Mouse (Mus musculus): Measurements from ENCODE around the gene Acin1.

Acin1 gene

GRCm38 (mm10) chr14:54699586-54699985, 12.9 kb upstream of the Acin1 start:
- no peak for DNase-seq (ENCODE audit: extremely low read depth, low read depth, low spot score)

GRCm38 (mm10) chr14:54698733-54699132, 12.0 kb upstream of the Acin1 start, which contains the start of gene Gm29776:
Gm29776 (minus strand) TSS chr14:54698833.
- no peak for DNase-seq (ENCODE audit: extremely low read depth, low read depth, low spot score)

- no peak for DNase-seq (ENCODE audit: extremely low read depth, low read depth, low spot score)
Measured at GRCm38 (mm10) chr14:54696752-54697151, 10.0 kb upstream of the Acin1 start.

GRCm38 (mm10) chr14:54695042-54695441, 8.3 kb upstream of the Acin1 start:
- no peak for DNase-seq (ENCODE audit: extremely low read depth, low read depth, low spot score)

- DNase-seq (ENCODE audit: extremely low read depth, low read depth, low spot score), result no peak
Measured at GRCm38 (mm10) chr14:54687251-54687650, 520 bp upstream of the Acin1 start.

GRCm38 (mm10) chr14:54686063-54686521, 639 bp downstream of the Acin1 start, which contains the start of gene 1700123O20Rik:
1700123O20Rik (plus strand) TSS chr14:54686216.
- DNase-seq (ENCODE audit: extremely low read depth, low read depth, low spot score), result no peak

GRCm38 (mm10) chr14:54685471-54685870, 1.3 kb downstream of the Acin1 start:
- DNase-seq (ENCODE audit: extremely low read depth, low read depth, low spot score), result no peak

GRCm38 (mm10) chr14:54682396-54682795, 4.3 kb downstream of the Acin1 start:
- DNase-seq (ENCODE audit: extremely low read depth, low read depth, low spot score), result no peak

GRCm38 (mm10) chr14:54678657-54679304, 8.0 kb downstream of the Acin1 start:
- DNase-seq (ENCODE audit: extremely low read depth, low read depth, low spot score), result no peak

- no peak for DNase-seq (ENCODE audit: extremely low read depth, low read depth, low spot score)
Measured at GRCm38 (mm10) chr14:54676290-54676689, 10.4 kb downstream of the Acin1 start.

GRCm38 (mm10) chr14:54674317-54674716, 12.4 kb downstream of the Acin1 start:
- DNase-seq (ENCODE audit: extremely low read depth, low read depth, low spot score), result no peak

GRCm38 (mm10) chr14:54669381-54669780, 17.4 kb downstream of the Acin1 start:
- no peak for DNase-seq (ENCODE audit: extremely low read depth, low read depth, low spot score)

- DNase-seq (ENCODE audit: extremely low read depth, low read depth, low spot score), result no peak
Measured at GRCm38 (mm10) chr14:54664477-54665222, 22.1 kb downstream of the Acin1 start.

GRCm38 (mm10) chr14:54660009-54660408, 26.7 kb downstream of the Acin1 start:
- DNase-seq (ENCODE audit: extremely low read depth, low read depth, low spot score), result no peak

- DNase-seq (ENCODE audit: extremely low read depth, low read depth, low spot score), result no peak
Measured at GRCm38 (mm10) chr14:54653496-54653895, 33.2 kb downstream of the Acin1 start.

- no peak for DNase-seq (ENCODE audit: extremely low read depth, low read depth, low spot score)
Measured at GRCm38 (mm10) chr14:54652787-54653186, 33.9 kb downstream of the Acin1 start.

GRCm38 (mm10) chr14:54651556-54651955, 35.2 kb downstream of the Acin1 start:
- DNase-seq (ENCODE audit: extremely low read depth, low read depth, low spot score), result no peak

- peak; percentile 43 for DNase-seq (ENCODE audit: extremely low read depth, low read depth, low spot score)
Measured at GRCm38 (mm10) chr14:54650621-54651454, 35.9 kb downstream of the Acin1 start.

- DNase-seq (ENCODE audit: extremely low read depth, low read depth, low spot score), result no peak
Measured at GRCm38 (mm10) chr14:54647900-54648299, 38.8 kb downstream of the Acin1 start.

GRCm38 (mm10) chr14:54646898-54647636, 39.7 kb downstream of the Acin1 start:
- no peak for DNase-seq (ENCODE audit: extremely low read depth, low read depth, low spot score)

GRCm38 (mm10) chr14:54646455-54646854, 40.3 kb downstream of the Acin1 start:
- no peak for DNase-seq (ENCODE audit: extremely low read depth, low read depth, low spot score)

All from fat pad, adult 2 months (tissue).